In genomic region chr1:192078406-192078805, GRCm38 (mm10) we compare ENCODE assay signal across 8 mouse cellular contexts. TPM values are rescaled to one million over a fixed set of nuclear protein-coding genes. Genes with fewer than 3 reads are reported as not detected.
DNase-seq lines count a peak whose midpoint lies in the region; ATAC-seq lines count a peak whose summit lies in the region.

No protein-coding gene starts in this region.

- no peak overlapping the region for H3K9ac ChIP-seq in lung, embryonic 16.5 days (ENCODE audit: low read length)

- no peaks in the 10 kb centered on the region for H3K27me3 ChIP-seq in lung, embryonic 16.5 days (ENCODE audit: control insufficient read depth, insufficient read depth, low read depth, low read length)

- peak overlapping the region; percentile 85 for H3K27ac ChIP-seq in lung, embryonic 16.5 days (ENCODE audit: low read length)

- 0 out of 2 replicates have a peak, but pooled peaks cover 3% of the 10 kb centered on the region for H3K36me3 ChIP-seq in lung, embryonic 16.5 days (ENCODE audit: control insufficient read depth, insufficient read depth, low read length)

- peak; percentile 42 for DNase-seq in kidney, adult 18-20 months
- no peak for DNase-seq in kidney, adult 11 months
- DNase-seq in c-Kit-positive CD71-negative TER-119-negative erythroid progenitor cells, embryonic 14.5 days (ENCODE audit: low read depth): peak; percentile 64
- peak; percentile 50 for DNase-seq in induced T-regulatory cell, adult 2 months (ENCODE audit: low read depth)
- peak; percentile 63 for DNase-seq in thymus, postnatal 0 days (ENCODE audit: low spot score)
- DNase-seq in urinary bladder, postnatal 10 days (ENCODE audit: low spot score): no peak
- DNase-seq in left cerebral cortex, adult 18-20 months (ENCODE audit: low spot score in 2 of 2): no peak

- H3K4me2 ChIP-seq in lung, embryonic 16.5 days (ENCODE audit: low read depth, low read length): no peak overlapping the region; the same call in 1 of the 2 replicates

- H3K4me3 ChIP-seq in lung, embryonic 16.5 days (ENCODE audit: low read length): no peak overlapping the region

- peak; percentile 86 for ATAC-seq in lung, embryonic 16.5 days (ENCODE audit: low read depth)

- WGBS in lung, embryonic 16.5 days: 36% methylated on average over 3 of the region's 3 CpGs

- H3K9me3 ChIP-seq in lung, embryonic 16.5 days (ENCODE audit: control insufficient read depth, low read length): peaks cover 9% of the 10 kb centered on the region

- H3K4me1 ChIP-seq in lung, embryonic 16.5 days (replicated peaks; ENCODE audit: control insufficient read depth, insufficient read depth, low read length): peaks cover 37% of the 10 kb centered on the region

RNA-seq across cellular contexts. Expression of gene Traf5, which starts 14.0 kb away (rescaled TPM):
- 21.9 and 23.4 TPM in 2 replicates for polyA plus RNA-seq in lung, embryonic 16.5 days (2015; fragmentation: Nextera tagmentation; extraction: Ambion mirVana)
- 13.4 and 15.0 TPM in 2 replicates for polyA plus RNA-seq in thymus, postnatal 0 days (2015; fragmentation: Nextera tagmentation; extraction: Ambion mirVana)
- total RNA-seq in left cerebral cortex, adult 18-20 months (2021): 1 to 10 TPM; 4.6 to 7.4 TPM

RNA-seq across cellular contexts. Expression of gene Rcor3, which starts 59.5 kb away (rescaled TPM):
- polyA plus RNA-seq in lung, embryonic 16.5 days (2015; fragmentation: Nextera tagmentation; extraction: Ambion mirVana): 29.2 and 30.3 TPM in 2 replicates
- polyA plus RNA-seq in thymus, postnatal 0 days (2015; fragmentation: Nextera tagmentation; extraction: Ambion mirVana): 11.5 and 12.2 TPM in 2 replicates
- 10 to 100 TPM; 27.3 to 28.7 TPM for total RNA-seq in left cerebral cortex, adult 18-20 months (2021)

Comparison
In these comparisons a context has a peak if more than half of its experiments do, and no peak if none do; other contexts are left out.
1. DNase-seq: peak in kidney, adult 18-20 months (single experiment), c-Kit-positive CD71-negative TER-119-negative erythroid progenitor cells, embryonic 14.5 days (single experiment), induced T-regulatory cell, adult 2 months (single experiment) and thymus, postnatal 0 days (single experiment); none in kidney, adult 11 months (single experiment), urinary bladder, postnatal 10 days (single experiment) and left cerebral cortex, adult 18-20 months (0 of 2).